Mouse (Mus musculus) C2C12 (cell line): ENCODE measurements around the gene Ugt1a10.
"Not testable (repeated sequence)": the region's sequence is repeated elsewhere in the genome, so short reads cannot be mapped to it uniquely, and the experiment has no call there.

Experiments
- CEBPB ChIP-seq: IDR thresholded peaks from one replicate; pipeline ENCODE4 v1.6.1; 2011; ENCODE audit warnings: low read depth, mild to moderate bottlenecking, control low read depth, moderate library complexity
- CTCF ChIP-seq: IDR thresholded peaks from one replicate; pipeline ENCODE4 v1.5.1; 2011; ENCODE audit not compliant: control insufficient read depth, insufficient read depth, insufficient read length
- FOSL1 ChIP-seq: IDR thresholded peaks from one replicate; pipeline ENCODE4 v1.8.0; 2011; ENCODE audit warnings: mild to moderate bottlenecking, low read length; ENCODE audit not compliant: poor library complexity, insufficient read depth, severe bottlenecking
- MAX ChIP-seq: IDR thresholded peaks from one replicate; pipeline ENCODE4 v1.6.1; 2011; ENCODE audit warnings: mild to moderate bottlenecking, control low read depth
- MYOD1 ChIP-seq: IDR thresholded peaks from one replicate; pipeline ENCODE4 v1.6.1; 2011; ENCODE audit warnings: low read depth; ENCODE audit not compliant: control insufficient read depth, insufficient read length
- MYOG ChIP-seq: IDR thresholded peaks from one replicate; pipeline ENCODE4 v1.6.1; 2011; ENCODE audit not compliant: control insufficient read depth, insufficient read length; ENCODE audit errors: extremely low read depth
- USF1 ChIP-seq: IDR thresholded peaks from one replicate; pipeline ENCODE4 v1.6.1; 2011; ENCODE audit warnings: low read depth, mild to moderate bottlenecking, control low read depth, moderate library complexity

- TF ChIP-seq CTCF = peak; percentile 2
- TF ChIP-seq CEBPB, MAX, FOSL1, USF1, MYOD1, MYOG: not testable (repeated sequence)
These were observed 94.9 kb downstream of the Ugt1a10 start for GRCm38 (mm10) chr1:88150133-88150532.
